Mouse (Mus musculus): Measurements from ENCODE around the gene Gnb1. TPM values are rescaled to one million over a fixed set of nuclear protein-coding genes. Genes with fewer than 3 reads are reported as not detected.

Gnb1 gene
- total and polyA plus RNA-seq, 3 experiments: 147 to 257 (median 151) TPM

DNA sequence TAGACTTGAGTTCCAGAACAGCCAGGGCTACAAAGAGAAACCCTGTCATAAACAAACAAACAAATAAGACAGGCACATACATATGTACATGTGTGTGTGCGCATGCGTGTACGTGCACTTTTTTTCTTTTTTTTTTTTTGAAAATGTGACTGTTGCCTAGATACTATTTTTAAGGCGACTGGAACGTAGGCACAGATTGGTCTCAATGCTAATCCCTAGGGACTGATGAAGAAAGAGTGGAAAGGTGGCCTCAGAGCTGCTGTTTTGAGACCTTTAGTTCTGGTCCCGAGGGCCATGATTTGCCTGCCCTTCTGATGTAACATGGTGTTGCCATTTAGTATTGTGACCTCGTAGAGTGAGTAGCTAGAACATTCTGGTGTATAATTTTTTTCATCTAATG, 58.8 kb downstream of the Gnb1 start:
- no peak overlapping the region for H3K4me3 ChIP-seq
- intact Hi-C loops (cut with DNase I): no loop called here
- peaks cover 11% of the 10 kb centered on the region for H3K36me3 ChIP-seq (ENCODE audit: control insufficient read depth, insufficient read depth, low read length)
- peaks cover 2% of the 10 kb centered on the region for H3K79me2 ChIP-seq (replicated peaks; ENCODE audit: control insufficient read depth, insufficient read depth, low read length)
- H3K27me3 ChIP-seq (ENCODE audit: control insufficient read depth, insufficient read depth, low read length): no peaks in the 10 kb centered on the region
- TF ChIP-seq EP300 (IDR thresholded peaks at IDR 0.05; ENCODE audit: insufficient read depth, low read depth, low read length) (no peak), POLR2A (IDR thresholded peaks at IDR 0.05; ENCODE audit: insufficient read depth, low read depth, low read length) (no peak), CTCF (IDR thresholded peaks at IDR 0.05) (no peak)
- 77% methylated on average over 7 of the region's 7 CpGs for WGBS
- no peaks in the 10 kb centered on the region; the same call in none of the 2 replicates for H3K4me1 ChIP-seq (ENCODE audit: control insufficient read depth, insufficient read depth, low read length)
- H3K27ac ChIP-seq: no peak overlapping the region
- DNase-seq: no peak
- H3K9ac ChIP-seq (ENCODE audit: low read depth, low read length): no peak overlapping the region

- Histone ChIP-seq H3K4me1 (ENCODE audit: control insufficient read depth, insufficient read depth, low read length) (no peaks in the 10 kb centered on the region; the same call in none of the 2 replicates), H3K9ac (ENCODE audit: low read depth, low read length) (no peak overlapping the region), H3K27me3 (ENCODE audit: control insufficient read depth, insufficient read depth, low read length) (no peaks in the 10 kb centered on the region), H3K36me3 (ENCODE audit: control insufficient read depth, insufficient read depth, low read length) (peaks cover 14% of the 10 kb centered on the region), H3K27ac (no peak overlapping the region), H3K4me3 (no peak overlapping the region), H3K79me2 (replicated peaks; ENCODE audit: control insufficient read depth, insufficient read depth, low read length) (peaks cover 2% of the 10 kb centered on the region)
- intact Hi-C loops (cut with DNase I): no loop called here
- DNase-seq: no peak
- WGBS: 55% methylated on average over 2 of the region's 2 CpGs
- no peak for TF ChIP-seq EP300 (IDR thresholded peaks at IDR 0.05; ENCODE audit: insufficient read depth, low read depth, low read length)
- no peak for TF ChIP-seq CTCF (IDR thresholded peaks at IDR 0.05)
- TF ChIP-seq POLR2A (IDR thresholded peaks at IDR 0.05; ENCODE audit: insufficient read depth, low read depth, low read length): no peak
Measured at GRCm38 (mm10) chr4:155550446-155550845, 59.3 kb downstream of the Gnb1 start.

GRCm38 (mm10) chr4:155551073-155551472, 59.9 kb downstream of the Gnb1 start:
- H3K79me2 ChIP-seq (replicated peaks; ENCODE audit: control insufficient read depth, insufficient read depth, low read length): peaks cover 2% of the 10 kb centered on the region
- WGBS: 81% methylated on average over 4 of the region's 4 CpGs
- TF ChIP-seq EP300 (IDR thresholded peaks at IDR 0.05; ENCODE audit: insufficient read depth, low read depth, low read length): no peak
- TF ChIP-seq POLR2A (IDR thresholded peaks at IDR 0.05; ENCODE audit: insufficient read depth, low read depth, low read length): no peak
- DNase-seq: no peak
- H3K36me3 ChIP-seq (ENCODE audit: control insufficient read depth, insufficient read depth, low read length): peaks cover 13% of the 10 kb centered on the region
- H3K9ac ChIP-seq (ENCODE audit: low read depth, low read length): no peak overlapping the region
- H3K4me1 ChIP-seq (ENCODE audit: control insufficient read depth, insufficient read depth, low read length): no peaks in the 10 kb centered on the region; the same call in none of the 2 replicates
- no peak overlapping the region for H3K4me3 ChIP-seq
- intact Hi-C loops (cut with DNase I): no loop called here
- no peak overlapping the region for H3K27ac ChIP-seq
- no peaks in the 10 kb centered on the region for H3K27me3 ChIP-seq (ENCODE audit: control insufficient read depth, insufficient read depth, low read length)

DNA sequence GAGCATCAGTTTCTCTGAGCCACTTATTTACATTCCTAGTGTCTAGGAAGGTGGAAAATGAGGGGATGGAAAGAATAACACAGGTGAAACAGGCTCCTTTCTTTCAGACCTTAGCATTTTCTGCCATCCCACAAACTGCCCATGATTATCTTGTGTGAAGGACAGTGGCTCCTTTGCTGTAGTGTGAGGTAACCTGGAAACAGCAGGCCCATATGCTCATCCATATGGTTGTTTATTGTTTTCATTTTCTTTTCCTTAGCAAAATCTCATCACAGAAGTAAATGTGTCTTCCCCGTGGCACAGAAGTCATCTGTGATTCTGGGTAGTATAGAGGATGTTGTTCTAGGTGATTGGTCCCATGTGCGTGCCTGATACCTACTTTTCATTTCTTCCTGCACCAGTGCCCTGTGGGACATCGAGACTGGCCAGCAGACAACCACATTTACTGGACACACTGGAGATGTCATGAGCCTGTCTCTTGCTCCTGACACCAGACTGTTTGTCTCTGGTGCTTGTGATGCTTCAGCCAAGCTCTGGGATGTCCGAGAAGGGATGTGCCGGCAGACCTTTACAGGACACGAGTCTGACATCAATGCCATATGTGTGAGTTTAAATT, 61.9 kb downstream of the Gnb1 start:
- H3K4me1 ChIP-seq (ENCODE audit: control insufficient read depth, insufficient read depth, low read length): no peaks in the 10 kb centered on the region; the same call in none of the 2 replicates
- no peaks in the 10 kb centered on the region for H3K27me3 ChIP-seq (ENCODE audit: control insufficient read depth, insufficient read depth, low read length)
- no peak for TF ChIP-seq CTCF (IDR thresholded peaks at IDR 0.05)
- no peak for TF ChIP-seq POLR2A (IDR thresholded peaks at IDR 0.05; ENCODE audit: insufficient read depth, low read depth, low read length)
- no peak for TF ChIP-seq EP300 (IDR thresholded peaks at IDR 0.05; ENCODE audit: insufficient read depth, low read depth, low read length)
- peaks cover 2% of the 10 kb centered on the region for H3K79me2 ChIP-seq (replicated peaks; ENCODE audit: control insufficient read depth, insufficient read depth, low read length)
- WGBS: 85% methylated on average over 6 of the region's 6 CpGs
- H3K4me3 ChIP-seq: no peak overlapping the region
- H3K36me3 ChIP-seq (ENCODE audit: control insufficient read depth, insufficient read depth, low read length): peaks cover 13% of the 10 kb centered on the region
- H3K27ac ChIP-seq: no peak overlapping the region
- intact Hi-C loops (cut with DNase I): no loop called here
- H3K9ac ChIP-seq (ENCODE audit: low read depth, low read length): no peak overlapping the region
- no peak for DNase-seq

- intact Hi-C loops (cut with DNase I): no loop called here
- Histone ChIP-seq H3K4me1 (ENCODE audit: control insufficient read depth, insufficient read depth, low read length) (no peaks in the 10 kb centered on the region; the same call in 1 of the 2 replicates), H3K27ac (no peak overlapping the region), H3K9ac (ENCODE audit: low read depth, low read length) (no peak overlapping the region), H3K79me2 (replicated peaks; ENCODE audit: control insufficient read depth, insufficient read depth, low read length) (peaks cover 2% of the 10 kb centered on the region), H3K36me3 (ENCODE audit: control insufficient read depth, insufficient read depth, low read length) (peaks cover 13% of the 10 kb centered on the region), H3K27me3 (ENCODE audit: control insufficient read depth, insufficient read depth, low read length) (no peaks in the 10 kb centered on the region), H3K4me3 (no peak overlapping the region)
- no peak for DNase-seq
- no peak for TF ChIP-seq POLR2A (IDR thresholded peaks at IDR 0.05; ENCODE audit: insufficient read depth, low read depth, low read length)
- TF ChIP-seq EP300 (IDR thresholded peaks at IDR 0.05; ENCODE audit: insufficient read depth, low read depth, low read length): no peak
- 47% methylated on average over 4 of the region's 4 CpGs for WGBS
Measured at GRCm38 (mm10) chr4:155554880-155555279, 63.7 kb downstream of the Gnb1 start.

- TF ChIP-seq EP300 (IDR thresholded peaks at IDR 0.05; ENCODE audit: insufficient read depth, low read depth, low read length) (no peak), CTCF (IDR thresholded peaks at IDR 0.05) (no peak), POLR2A (IDR thresholded peaks at IDR 0.05; ENCODE audit: insufficient read depth, low read depth, low read length) (no peak)
- intact Hi-C loops (cut with DNase I): no loop called here
- whole genome bisulfite sequencing: 45% methylated on average over 1 of the region's 1 CpGs
- peaks cover 14% of the 10 kb centered on the region for H3K36me3 ChIP-seq (ENCODE audit: control insufficient read depth, insufficient read depth, low read length)
- peaks cover 2% of the 10 kb centered on the region for H3K79me2 ChIP-seq (replicated peaks; ENCODE audit: control insufficient read depth, insufficient read depth, low read length)
- no peak overlapping the region for H3K4me3 ChIP-seq
- no peaks in the 10 kb centered on the region for H3K27me3 ChIP-seq (ENCODE audit: control insufficient read depth, insufficient read depth, low read length)
- no peak overlapping the region for H3K9ac ChIP-seq (ENCODE audit: low read depth, low read length)
- H3K27ac ChIP-seq: no peak overlapping the region
- peaks cover 3% of the 10 kb centered on the region for H3K4me1 ChIP-seq (ENCODE audit: control insufficient read depth, insufficient read depth, low read length)
- DNase-seq: no peak
Measured at GRCm38 (mm10) chr4:155555464-155555863, 64.3 kb downstream of the Gnb1 start.

All from heart, adult 2 months (tissue).